Mouse (Mus musculus) kidney, adult 2 months (tissue): ENCODE measurements around the gene Prkg1. TPM values are rescaled to one million over a fixed set of nuclear protein-coding genes. Genes with fewer than 3 reads are reported as not detected.

ENCODE experiments used
- DNase-seq: peaks from one replicate; pipeline ENCODE4 v3.0.0; 2021
- H3K27ac ChIP-seq: fragments of 200-500 bp; 2 replicates; pipeline ENCODE4 v1.5.1; 2012; ENCODE audit warnings: low read depth, low read length, control low read depth, inconsistent platforms; ENCODE audit not compliant: insufficient read depth
- H3K27me3 ChIP-seq: fragments of 200-500 bp; replicated peaks from 2 replicates; pipeline ENCODE4 v1.6.1; 2012; ENCODE audit warnings: mild to moderate bottlenecking, moderate library complexity, low read length, inconsistent platforms; ENCODE audit not compliant: control insufficient read depth, insufficient read depth
- H3K36me3 ChIP-seq: fragments of 200-500 bp; 2 replicates; pipeline ENCODE4 v1.6.1; 2012; ENCODE audit warnings: mild to moderate bottlenecking, moderate library complexity, low read length, inconsistent platforms; ENCODE audit not compliant: control insufficient read depth, insufficient read depth
- H3K4me1 ChIP-seq: fragments of 200-500 bp; 2 replicates; pipeline ENCODE4 v1.6.1; 2011; ENCODE audit warnings: low read length; ENCODE audit not compliant: control insufficient read depth, insufficient read depth
- H3K4me3 ChIP-seq: fragments of 200-500 bp; 2 replicates; pipeline ENCODE4 v1.5.1; 2011; ENCODE audit warnings: mild to moderate bottlenecking, low read depth, low read length, control low read depth; ENCODE audit not compliant: insufficient read depth
- CTCF ChIP-seq: fragments of 200-500 bp; conservative IDR thresholded peaks from 2 replicates; pipeline ENCODE4 v1.5.1; 2011; ENCODE audit warnings: low read depth, mild to moderate bottlenecking, control low read depth, low read length, moderate library complexity, mixed read lengths; ENCODE audit not compliant: insufficient read depth, insufficient read length
- POLR2A ChIP-seq: fragments of 200-500 bp; IDR thresholded peaks from one replicate; pipeline ENCODE4 v1.6.1; 2011; ENCODE audit warnings: low read depth, low read length, control low read depth
- WGBS: fragments of 180-500 bp; shearing (Covaris S2); methylation state at CpG from one replicate; pipeline ENCODE4 v1.1.7; 2018; 5-methylcytosine and 5-hydroxymethylcytosine counted together
- polyA plus RNA-seq: library from polyadenylated mRNA; depleted of rRNA; stranded (reverse); fragments of >200 nt; gene quantifications from 2 replicates; pipeline ENCODE4 v1.2.3, GENCODE M21; 2012

Prkg1 gene
- polyA plus RNA-seq, 1 experiment, result 1.7 TPM

GRCm38 (mm10) chr19:30948202-30948601 lies 816.6 kb downstream of the Prkg1 start:
- H3K27me3 ChIP-seq, result no peaks in the 10 kb centered on the region
- no peak overlapping the region for H3K27ac ChIP-seq
- TF ChIP-seq POLR2A (no peak), CTCF (no peak)
- WGBS, result 24% methylated on average over 1 of the region's 1 CpGs
- H3K4me3 ChIP-seq, result no peak overlapping the region
- H3K36me3 ChIP-seq, result no peaks in the 10 kb centered on the region
- DNase-seq, result no peak
- H3K4me1 ChIP-seq, result no peaks in the 10 kb centered on the region

GRCm38 (mm10) chr19:30942369-30942992 lies 822.4 kb downstream of the Prkg1 start:
- no peak for TF ChIP-seq CTCF
- TF ChIP-seq POLR2A, result no peak
- WGBS, result 48% methylated on average over 5 of the region's 5 CpGs
- no peak overlapping the region for H3K4me3 ChIP-seq
- H3K36me3 ChIP-seq, result no peaks in the 10 kb centered on the region
- no peak overlapping the region for H3K27ac ChIP-seq
- H3K27me3 ChIP-seq, result no peaks in the 10 kb centered on the region
- no peaks in the 10 kb centered on the region for H3K4me1 ChIP-seq
- peak; percentile 12 for DNase-seq

- no peaks in the 10 kb centered on the region for H3K36me3 ChIP-seq
- no peak overlapping the region for H3K4me3 ChIP-seq
- no peaks in the 10 kb centered on the region for H3K4me1 ChIP-seq
- H3K27me3 ChIP-seq, result no peaks in the 10 kb centered on the region
- no peak for DNase-seq
- TF ChIP-seq CTCF (no peak), POLR2A (no peak)
- no peak overlapping the region for H3K27ac ChIP-seq
- 70% methylated on average over 2 of the region's 2 CpGs for WGBS
Observed at GRCm38 (mm10) chr19:30938058-30938457, 826.8 kb downstream of the Prkg1 start.

GRCm38 (mm10) chr19:30931469-30932192 lies 833.2 kb downstream of the Prkg1 start:
- Histone ChIP-seq H3K27ac (no peak overlapping the region), H3K4me1 (no peaks in the 10 kb centered on the region), H3K4me3 (no peak overlapping the region), H3K27me3 (no peaks in the 10 kb centered on the region), H3K36me3 (no peaks in the 10 kb centered on the region)
- TF ChIP-seq CTCF (no peak), POLR2A (no peak)
- DNase-seq, result no peak
- WGBS, result 92% methylated on average over 5 of the region's 5 CpGs

- H3K4me3 ChIP-seq, result no peak overlapping the region
- DNase-seq, result no peak
- no peak overlapping the region for H3K27ac ChIP-seq
- no peaks in the 10 kb centered on the region for H3K27me3 ChIP-seq
- H3K4me1 ChIP-seq, result no peaks in the 10 kb centered on the region
- no peaks in the 10 kb centered on the region for H3K36me3 ChIP-seq
- TF ChIP-seq POLR2A, result no peak
- TF ChIP-seq CTCF, result no peak
- WGBS, result 89% methylated on average over 1 of the region's 1 CpGs
Observed at GRCm38 (mm10) chr19:30924032-30924431, 840.8 kb downstream of the Prkg1 start.

DNA sequence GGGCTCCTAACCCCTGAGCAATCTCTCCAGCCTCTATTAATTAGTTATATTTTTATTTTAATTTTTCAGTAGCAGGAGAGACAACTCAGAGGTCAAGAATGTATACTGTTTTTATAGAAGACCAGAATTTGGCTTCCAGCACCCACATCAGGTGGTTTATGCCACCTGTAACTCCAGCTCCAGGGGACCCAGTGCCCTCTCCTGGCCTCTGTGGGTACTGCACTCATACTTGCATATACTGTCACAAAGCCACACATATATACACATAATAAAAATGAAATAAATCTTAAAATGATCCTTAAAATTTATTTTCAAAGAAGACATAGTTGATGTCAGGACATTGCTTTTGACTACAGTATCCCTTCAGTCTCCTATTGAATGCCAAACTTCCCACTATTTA lies 862.5 kb downstream of the Prkg1 start:
- no peak for DNase-seq
- Histone ChIP-seq H3K4me3 (no peak overlapping the region), H3K36me3 (no peaks in the 10 kb centered on the region), H3K4me1 (no peaks in the 10 kb centered on the region), H3K27ac (no peak overlapping the region), H3K27me3 (no peaks in the 10 kb centered on the region)
- TF ChIP-seq CTCF (no peak), POLR2A (no peak)

GRCm38 (mm10) chr19:30901025-30901424 lies 863.8 kb downstream of the Prkg1 start:
- H3K36me3 ChIP-seq, result no peaks in the 10 kb centered on the region
- WGBS, result 87% methylated on average over 3 of the region's 3 CpGs
- no peak overlapping the region for H3K4me3 ChIP-seq
- DNase-seq, result no peak
- no peak overlapping the region for H3K27ac ChIP-seq
- TF ChIP-seq POLR2A (no peak), CTCF (no peak)
- H3K27me3 ChIP-seq, result no peaks in the 10 kb centered on the region
- H3K4me1 ChIP-seq, result no peaks in the 10 kb centered on the region

DNA sequence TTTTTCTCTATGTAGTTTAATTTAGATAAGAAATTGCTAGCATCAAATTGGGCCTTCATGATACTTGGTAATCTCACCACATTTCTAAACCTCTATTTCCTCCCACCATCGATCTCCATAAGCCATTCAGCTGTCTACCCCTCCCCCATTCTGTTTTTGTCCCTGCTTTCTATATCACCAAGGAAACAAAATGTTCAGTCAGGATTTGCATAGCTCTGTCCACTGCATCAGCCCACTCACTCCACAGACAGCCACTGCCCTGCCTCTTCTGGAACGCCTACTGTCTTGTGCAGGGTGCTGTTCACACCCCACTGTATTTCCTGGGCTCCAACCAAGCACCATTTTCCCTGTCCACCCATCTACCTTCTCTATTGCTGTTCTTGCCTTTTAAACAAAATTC lies 874.5 kb downstream of the Prkg1 start:
- WGBS, result 91% methylated on average over 2 of the region's 2 CpGs
- Histone ChIP-seq H3K27me3 (0 out of 2 replicates have a peak, but pooled peaks cover 1% of the 10 kb centered on the region), H3K4me3 (no peak overlapping the region), H3K27ac (no peak overlapping the region), H3K36me3 (no peaks in the 10 kb centered on the region), H3K4me1 (no peaks in the 10 kb centered on the region)
- no peak for TF ChIP-seq POLR2A
- no peak for TF ChIP-seq CTCF
- DNase-seq, result no peak
